Mouse (Mus musculus): ENCODE data around the gene Map2.

- no peak for TF ChIP-seq EP300 (optimal IDR thresholded peaks at IDR 0.05)
- no peak for TF ChIP-seq CTCF (IDR thresholded peaks at IDR 0.05; ENCODE audit: low read depth)
These were observed 91.3 kb downstream of the Map2 start for GRCm38 (mm10) chr1:66266231-66266924.
